Mouse (Mus musculus) brain, embryonic 14.5 days (tissue): ENCODE measurements around the gene Wdr20.

Experiments
- CTCF ChIP-seq: fragments of 200-500 bp; IDR thresholded peaks from 2 replicates; pipeline ENCODE4 v1.5.1; 2012; ENCODE audit warnings: inconsistent platforms, mild to moderate bottlenecking, moderate library complexity, borderline replicate concordance; ENCODE audit not compliant: insufficient read depth, insufficient read length; ENCODE audit errors: extremely low read depth
- POLR2A ChIP-seq: fragments of 200-500 bp; IDR thresholded peaks from 2 replicates; pipeline ENCODE4 v1.6.1; 2012; ENCODE audit warnings: mild to moderate bottlenecking, inconsistent platforms, borderline replicate concordance; ENCODE audit not compliant: poor library complexity, insufficient read depth, insufficient read length, severe bottlenecking; ENCODE audit errors: extremely low read depth

DNA sequence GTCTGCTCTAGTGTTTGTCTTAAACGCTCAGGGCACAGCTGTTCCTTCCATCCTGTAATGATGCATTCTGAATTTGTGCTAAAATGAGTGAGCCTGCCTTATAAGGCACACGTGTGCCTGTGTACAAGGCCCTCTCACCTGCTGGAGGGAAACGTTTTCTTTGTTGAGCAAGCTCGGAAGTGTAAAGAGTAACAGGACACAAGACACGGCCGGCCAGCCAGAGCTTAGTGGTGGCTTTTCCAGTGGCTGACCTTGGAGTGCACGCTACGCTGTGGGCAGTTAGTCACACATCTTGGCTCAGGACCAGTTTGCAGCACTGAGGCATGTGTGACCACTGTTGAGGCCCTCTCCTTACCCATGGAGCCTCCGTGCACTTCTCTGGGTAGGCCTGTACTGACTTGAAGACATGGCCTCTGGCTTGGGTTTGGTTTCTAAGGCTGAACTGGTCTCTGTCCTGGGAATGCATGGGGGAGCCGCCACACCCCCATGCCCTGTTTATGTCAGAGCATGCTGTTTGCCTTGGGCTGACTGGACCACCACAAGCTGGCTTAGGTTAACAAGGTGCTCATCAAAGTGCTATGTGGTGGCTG, 60.2 kb downstream of the Wdr20 start:
- TF ChIP-seq CTCF (no peak), POLR2A (no peak)
